Mouse (Mus musculus): Measurements from ENCODE around the gene Xpnpep2.

GRCm38 (mm10) chrX:48127502-48128218 lies 19.1 kb downstream of the Xpnpep2 start:
- peak; percentile 26; the same call in 1 of the 2 replicates for TF ChIP-seq CTCF (IDR thresholded peaks at IDR 0.05)
- TF ChIP-seq POLR2A (IDR thresholded peaks at IDR 0.05; ENCODE audit: insufficient read depth, low read depth, low read length) = no peak
- no peak for TF ChIP-seq EP300 (IDR thresholded peaks at IDR 0.05; ENCODE audit: insufficient read depth, low read depth, low read length)

All from heart, adult 2 months (tissue).